Mouse (Mus musculus) kidney, adult 10 weeks (tissue): ENCODE measurements around the gene Mllt1. TPM values are rescaled to one million over a fixed set of nuclear protein-coding genes. Genes with fewer than 3 reads are reported as not detected.

ENCODE experiments used
- polyA plus RNA-seq: library from polyadenylated mRNA; stranded (reverse); fragments of 350-450 nt; fragmentation: Illumina TruSeq; extraction: RNeasy Lipid Tissue Mini Kit (QIAGEN cat#74804); gene quantifications from one replicate; pipeline ENCODE4 v1.2.3, GENCODE M21; 2014; ENCODE audit warnings: low read depth, low replicate concordance

Gene Mllt1
- 0.49 TPM for polyA plus RNA-seq

DNA sequence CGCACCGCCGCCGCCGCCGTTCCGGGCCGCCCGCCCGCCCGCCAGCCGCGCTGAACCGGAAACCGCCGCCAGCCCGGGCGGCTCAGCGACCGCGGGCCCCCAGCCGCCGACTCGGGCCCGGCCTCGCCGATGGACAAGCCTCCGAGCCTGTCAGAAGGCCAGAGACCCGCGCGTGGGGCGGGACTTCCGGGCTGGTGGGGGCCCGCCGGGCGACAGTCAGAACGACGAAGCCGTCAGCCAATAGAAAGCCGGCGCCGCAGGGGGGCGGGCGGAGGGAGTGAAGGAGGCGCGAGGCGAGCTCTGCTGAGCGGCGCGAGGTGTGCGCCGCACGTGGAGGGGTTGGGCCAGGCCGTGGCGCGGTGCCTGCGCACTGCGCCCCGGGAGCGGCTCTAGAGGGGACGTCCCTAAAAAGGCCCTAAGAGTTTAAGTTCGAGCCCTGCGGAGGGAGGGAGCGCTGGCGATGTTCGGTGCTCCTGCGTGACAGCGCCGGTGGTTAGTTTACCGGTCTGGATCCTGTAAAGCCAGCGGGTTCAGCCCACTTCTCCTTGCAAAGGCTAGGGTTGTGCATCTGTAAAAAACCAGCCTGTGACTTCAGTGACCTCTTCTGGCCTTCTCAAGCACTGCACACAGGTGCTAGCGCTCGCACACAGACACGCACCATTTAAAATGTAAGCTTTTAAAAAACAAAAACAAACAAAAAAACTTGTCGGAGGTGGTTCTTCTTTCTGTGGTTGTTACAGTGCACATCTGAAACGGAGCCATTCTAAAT is at the start of gene Mllt1:
Gene Mllt1, minus strand, starts transcription at position 53 of the 769 bp plus-strand sequence.

GRCm38 (mm10) chr17:56982013-56982412 is 46.8 kb upstream of the Mllt1 start, which contains the start of gene Acer1:
Acer1 (minus strand) TSS chr17:56982126.

GRCm38 (mm10) chr17:56874936-56875651 is 60.1 kb downstream of the Mllt1 start, which contains the start of gene 1700061G19Rik:
1700061G19Rik (plus strand) TSS chr17:56875477.

GRCm38 (mm10) chr17:56874237-56874636 is 61.0 kb downstream of the Mllt1 start, which contains the start of gene Acsbg2:
Acsbg2 (minus strand) TSS chr17:56874447.

Other genes starting within 250 kb of the Mllt1 start
- 1.5 TPM for gene Ndufa11, start 217.6 kb downstream of the Mllt1 start, polyA plus RNA-seq
- 12.9 TPM for gene Vmac, start 217.4 kb downstream of the Mllt1 start, polyA plus RNA-seq
- gene Nrtn, start 177.9 kb downstream of the Mllt1 start, polyA plus RNA-seq: not detected
- 1.3 TPM for gene Dus3l, start 170.7 kb downstream of the Mllt1 start, polyA plus RNA-seq
- not detected for gene Prr22, start 165.2 kb downstream of the Mllt1 start, polyA plus RNA-seq
- 0.12 TPM for gene Rfx2, start 104.4 kb downstream of the Mllt1 start, polyA plus RNA-seq
- not detected for gene Acsbg2, start 61.0 kb downstream of the Mllt1 start, polyA plus RNA-seq
- not detected for gene 1700061G19Rik, start 59.9 kb downstream of the Mllt1 start, polyA plus RNA-seq
- gene Acer1, start 46.7 kb upstream of the Mllt1 start, polyA plus RNA-seq: not detected
- gene Clpp, start 54.9 kb upstream of the Mllt1 start, polyA plus RNA-seq: 3.0 TPM
- 3.5 TPM for gene Alkbh7, start 61.9 kb upstream of the Mllt1 start, polyA plus RNA-seq
- gene Pspn, start 64.6 kb upstream of the Mllt1 start, polyA plus RNA-seq: not detected
- gene Gtf2f1, start 75.9 kb upstream of the Mllt1 start, polyA plus RNA-seq: 2.4 TPM
- not detected for gene Gm17949, start 76.1 kb upstream of the Mllt1 start, polyA plus RNA-seq
- gene Khsrp, start 96.1 kb upstream of the Mllt1 start, polyA plus RNA-seq: 4.1 TPM
- gene Slc25a41, start 106.2 kb upstream of the Mllt1 start, polyA plus RNA-seq: not detected
- 14.2 TPM for gene Crb3, start 123.7 kb upstream of the Mllt1 start, polyA plus RNA-seq
- gene Slc25a23, start 124.4 kb upstream of the Mllt1 start, polyA plus RNA-seq: 21.2 TPM
- gene Dennd1c, start 143.1 kb upstream of the Mllt1 start, polyA plus RNA-seq: not detected
- not detected for gene Tubb4a, start 152.4 kb upstream of the Mllt1 start, polyA plus RNA-seq
- gene Tnfsf9, start 169.9 kb upstream of the Mllt1 start, polyA plus RNA-seq: 0.49 TPM
- not detected for gene Cd70, start 214.4 kb upstream of the Mllt1 start, polyA plus RNA-seq